Mouse (Mus musculus) common myeloid progenitor, adult 5-6 weeks (primary cell): ENCODE data around the gene Apobr. TPM values are rescaled to one million over a fixed set of nuclear protein-coding genes. Genes with fewer than 3 reads are reported as not detected.

ENCODE experiments used
- ATAC-seq: replicated peaks from 2 replicates; pipeline ENCODE4 v1.8.0; 2016; ENCODE audit warnings: low read depth, mild to moderate bottlenecking, moderate TSS enrichment, inconsistent platforms; ENCODE audit not compliant: poor library complexity, severe bottlenecking
- total RNA-seq: library from RNA; stranded (forward); fragments of 200-1000, 187-1606 nt; gene quantifications from 2 replicates; pipeline ENCODE4 v1.2.3, GENCODE M21; 2017

The Apobr gene
- total RNA-seq, 1 experiment from 2014 or later = 6.5 TPM

DNA sequence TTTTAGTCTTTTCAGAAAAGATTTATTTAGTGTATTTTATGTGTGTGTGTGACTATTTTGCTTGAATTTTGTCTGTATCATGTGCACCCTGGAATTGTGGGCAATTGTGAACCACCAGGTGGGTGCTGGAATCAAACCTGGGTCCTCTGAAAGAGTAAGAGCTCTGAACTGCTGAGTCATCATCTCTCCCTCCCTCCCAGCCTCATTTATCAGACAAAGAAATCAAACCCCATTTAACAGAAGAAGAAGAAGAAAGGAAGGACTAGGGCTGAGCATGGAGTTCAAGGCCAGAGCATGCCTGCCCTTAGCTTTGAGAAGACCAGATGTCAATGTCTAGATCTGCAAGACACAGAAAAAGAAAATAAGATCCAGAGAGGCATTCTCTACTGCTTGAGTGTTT lies 50.6 kb downstream of the Apobr start:
- no peak for ATAC-seq

DNA sequence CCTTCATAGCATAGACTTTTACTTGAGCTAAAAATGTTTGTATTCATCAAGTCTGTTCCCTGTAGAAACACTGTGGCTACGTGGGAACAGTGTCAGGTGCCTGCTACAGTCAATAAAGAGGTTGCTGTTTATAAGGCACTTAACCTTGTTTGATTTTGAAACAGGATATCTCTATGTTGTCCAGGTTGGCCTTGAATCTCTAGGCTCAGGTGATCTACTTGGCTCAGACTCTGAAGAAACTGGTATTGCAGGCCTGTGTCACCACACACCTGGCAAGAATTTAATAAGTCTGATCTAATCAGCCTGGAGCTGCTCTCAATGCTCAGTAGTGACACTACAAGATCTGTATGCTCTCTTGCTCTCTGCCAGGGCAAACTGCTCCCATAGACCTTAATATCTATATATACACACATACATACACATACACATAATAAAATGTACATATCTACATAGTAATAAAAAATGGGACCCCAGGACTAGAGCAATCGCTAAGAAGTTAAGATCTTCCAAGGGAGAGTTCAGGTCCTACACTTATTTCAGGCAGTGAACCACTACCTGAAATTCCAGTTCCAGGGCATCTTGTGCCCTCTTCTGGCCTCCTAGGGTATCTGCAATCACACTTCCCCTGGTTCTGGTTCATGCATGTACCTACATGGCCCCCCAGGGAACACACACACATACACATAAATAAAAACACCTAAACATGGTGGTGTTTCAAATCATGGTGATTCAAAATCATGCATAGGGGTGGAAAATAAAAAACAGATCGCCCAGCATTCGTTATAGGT lies 52.2 kb downstream of the Apobr start:
- ATAC-seq = peak; percentile 75

Other genes starting within 250 kb of the Apobr start
- gene Lat, start 215.4 kb upstream of the Apobr start, total RNA-seq = 16.4 and 22.4 TPM in 2 replicates
- gene Spns1, start 207.5 kb upstream of the Apobr start, total RNA-seq = 5.6 and 11.3 TPM in 2 replicates
- gene Nfatc2ip, start 188.2 kb upstream of the Apobr start, total RNA-seq = 18.2 and 24.4 TPM in 2 replicates
- gene Cd19, start 170.1 kb upstream of the Apobr start, total RNA-seq = 0.32 TPM in 1 of 2 replicates, not detected in the other
- gene Rabep2, start 156.2 kb upstream of the Apobr start, total RNA-seq = 22.5 and 23.1 TPM in 2 replicates
- gene Atp2a1, start 121.8 kb upstream of the Apobr start, total RNA-seq = 0.41 TPM in 1 of 2 replicates, not detected in the other
- gene Sh2b1, start 109.5 kb upstream of the Apobr start, total RNA-seq = 16.6 and 17.3 TPM in 2 replicates
- 92.3 and 108 TPM in 2 replicates for gene Tufm, start 97.6 kb upstream of the Apobr start, total RNA-seq
- 37.0 and 51.1 TPM in 2 replicates for gene Atxn2l, start 81.5 kb upstream of the Apobr start, total RNA-seq
- 231 and 257 TPM in 2 replicates for gene Eif3c, start 18.5 kb upstream of the Apobr start, total RNA-seq
- 18.1 and 21.2 TPM in 2 replicates for gene Cln3, start 875 bp downstream of the Apobr start, total RNA-seq
- 0.23 TPM in 1 of 2 replicates, not detected in the other for gene Il27, start 10.0 kb downstream of the Apobr start, total RNA-seq
- 2.5 and 2.8 TPM in 2 replicates for gene Nupr1, start 45.9 kb downstream of the Apobr start, total RNA-seq
- gene Sgf29, start 64.4 kb downstream of the Apobr start, total RNA-seq = 40.8 and 51.8 TPM in 2 replicates
- 0.37 TPM in 1 of 2 replicates, not detected in the other for gene Sult1a1, start 91.5 kb downstream of the Apobr start, total RNA-seq
- gene Bola2, start 110.5 kb downstream of the Apobr start, total RNA-seq = 119 and 144 TPM in 2 replicates
- gene Slx1b, start 110.8 kb downstream of the Apobr start, total RNA-seq = 3.4 and 6.0 TPM in 2 replicates
- 301 and 302 TPM in 2 replicates for gene Coro1a, start 122.8 kb downstream of the Apobr start, total RNA-seq
- 23.0 and 28.2 TPM in 2 replicates for gene Mapk3, start 174.7 kb downstream of the Apobr start, total RNA-seq
- gene Gdpd3, start 181.4 kb downstream of the Apobr start, total RNA-seq = 2.3 and 5.1 TPM in 2 replicates
- 38.9 and 42.7 TPM in 2 replicates for gene Ypel3, start 192.0 kb downstream of the Apobr start, total RNA-seq
- gene Tbx6, start 196.5 kb downstream of the Apobr start, total RNA-seq = not detected in 2 replicates
- 120 and 125 TPM in 2 replicates for gene Ppp4c, start 207.6 kb downstream of the Apobr start, total RNA-seq
- not detected in 2 replicates for gene Fam57b, start 212.7 kb downstream of the Apobr start, total RNA-seq
- not detected in 2 replicates for gene 4930451I11Rik, start 246.7 kb downstream of the Apobr start, total RNA-seq